Mouse (Mus musculus): ENCODE measurements around the gene Mrpl48. TPM values are rescaled to one million over a fixed set of nuclear protein-coding genes. Genes with fewer than 3 reads are reported as not detected.

Mrpl48 gene
- polyA plus RNA-seq, 1 experiment from 2014 or later = 66.9 TPM

- 84% methylated on average over 5 of the region's 5 CpGs for WGBS
- no peaks in the 10 kb centered on the region for H3K9me3 ChIP-seq (ENCODE audit: control insufficient read depth, low read length)
- no peak overlapping the region for H3K27ac ChIP-seq (replicated peaks; ENCODE audit: low read depth, low read length)
- H3K9ac ChIP-seq (ENCODE audit: low read length) = no peak overlapping the region
- no peaks in the 10 kb centered on the region for H3K27me3 ChIP-seq (ENCODE audit: control insufficient read depth, insufficient read depth, low read length)
- DNase-seq (ENCODE audit: low spot score) (no peak), ATAC-seq (ENCODE audit: insufficient number of reproducible peaks, low FRiP score, low TSS enrichment, low read depth) (no peak)
- no peak overlapping the region for H3K4me3 ChIP-seq (ENCODE audit: low read depth, low read length)
- H3K4me1 ChIP-seq (ENCODE audit: control insufficient read depth, insufficient read depth, low read length) = no peaks in the 10 kb centered on the region
- no peak overlapping the region for H3K4me2 ChIP-seq (ENCODE audit: low read depth, severe bottlenecking)
- no peaks in the 10 kb centered on the region for H3K36me3 ChIP-seq (ENCODE audit: control insufficient read depth, insufficient read depth, low read length)
Measured at GRCm38 (mm10) chr7:100600211-100600610, 7.9 kb downstream of the Mrpl48 start.

GRCm38 (mm10) chr7:100593349-100593748 lies 14.8 kb downstream of the Mrpl48 start:
- Histone ChIP-seq H3K36me3 (ENCODE audit: control insufficient read depth, insufficient read depth, low read length) (no peaks in the 10 kb centered on the region), H3K27me3 (ENCODE audit: control insufficient read depth, insufficient read depth, low read length) (no peaks in the 10 kb centered on the region), H3K27ac (replicated peaks; ENCODE audit: low read depth, low read length) (no peak overlapping the region), H3K4me2 (ENCODE audit: low read depth, severe bottlenecking) (no peak overlapping the region), H3K9ac (ENCODE audit: low read length) (no peak overlapping the region), H3K4me1 (ENCODE audit: control insufficient read depth, insufficient read depth, low read length) (no peaks in the 10 kb centered on the region), H3K4me3 (ENCODE audit: low read depth, low read length) (no peak overlapping the region), H3K9me3 (ENCODE audit: control insufficient read depth, low read length) (no peaks in the 10 kb centered on the region)
- no peak for ATAC-seq (ENCODE audit: insufficient number of reproducible peaks, low FRiP score, low TSS enrichment, low read depth)
- no peak for DNase-seq (ENCODE audit: low spot score)

- DNase-seq (ENCODE audit: low spot score) (no peak), ATAC-seq (ENCODE audit: insufficient number of reproducible peaks, low FRiP score, low TSS enrichment, low read depth) (no peak)
- H3K9ac ChIP-seq (ENCODE audit: low read length) = no peak overlapping the region
- 5% methylated on average over 2 of the region's 2 CpGs for WGBS
- H3K36me3 ChIP-seq (ENCODE audit: control insufficient read depth, insufficient read depth, low read length) = no peaks in the 10 kb centered on the region
- H3K4me1 ChIP-seq (ENCODE audit: control insufficient read depth, insufficient read depth, low read length) = no peaks in the 10 kb centered on the region
- no peak overlapping the region for H3K27ac ChIP-seq (replicated peaks; ENCODE audit: low read depth, low read length)
- H3K4me2 ChIP-seq (ENCODE audit: low read depth, severe bottlenecking) = peak overlapping the region; percentile 57; the same call in 1 of the 2 replicates
- no peak overlapping the region; the same call in 1 of the 2 replicates for H3K4me3 ChIP-seq (ENCODE audit: low read depth, low read length)
- no peaks in the 10 kb centered on the region for H3K27me3 ChIP-seq (ENCODE audit: control insufficient read depth, insufficient read depth, low read length)
- H3K9me3 ChIP-seq (ENCODE audit: control insufficient read depth, low read length) = no peaks in the 10 kb centered on the region
Measured at GRCm38 (mm10) chr7:100591522-100591852, 16.6 kb downstream of the Mrpl48 start.

- Histone ChIP-seq H3K9ac (ENCODE audit: low read length) (peak overlapping the region; percentile 61), H3K4me2 (ENCODE audit: low read depth, severe bottlenecking) (peak overlapping the region; percentile 57), H3K4me1 (ENCODE audit: control insufficient read depth, insufficient read depth, low read length) (no peaks in the 10 kb centered on the region), H3K27me3 (ENCODE audit: control insufficient read depth, insufficient read depth, low read length) (no peaks in the 10 kb centered on the region), H3K4me3 (ENCODE audit: low read depth, low read length) (peak overlapping the region; percentile 40), H3K27ac (replicated peaks; ENCODE audit: low read depth, low read length) (0 out of 2 replicates have a peak overlapping the region, but pooled peaks have one; percentile 12), H3K9me3 (ENCODE audit: control insufficient read depth, low read length) (no peaks in the 10 kb centered on the region), H3K36me3 (ENCODE audit: control insufficient read depth, insufficient read depth, low read length) (no peaks in the 10 kb centered on the region)
- DNase-seq (ENCODE audit: low spot score) (peak; percentile 80), ATAC-seq (ENCODE audit: insufficient number of reproducible peaks, low FRiP score, low TSS enrichment, low read depth) (peak; percentile 90)
- WGBS = under 1% methylated on average over 17 of the region's 20 CpGs
Measured at GRCm38 (mm10) chr7:100590845-100591521, 17.1 kb downstream of the Mrpl48 start.

- no peak for DNase-seq (ENCODE audit: low spot score)
- Histone ChIP-seq H3K4me2 (ENCODE audit: low read depth, severe bottlenecking) (peak overlapping the region; percentile 57), H3K27ac (replicated peaks; ENCODE audit: low read depth, low read length) (no peak overlapping the region), H3K4me1 (ENCODE audit: control insufficient read depth, insufficient read depth, low read length) (no peaks in the 10 kb centered on the region), H3K27me3 (ENCODE audit: control insufficient read depth, insufficient read depth, low read length) (no peaks in the 10 kb centered on the region), H3K9ac (ENCODE audit: low read length) (peak overlapping the region; percentile 61; the same call in 1 of the 2 replicates), H3K9me3 (ENCODE audit: control insufficient read depth, low read length) (no peaks in the 10 kb centered on the region), H3K4me3 (ENCODE audit: low read depth, low read length) (peak overlapping the region; percentile 40), H3K36me3 (ENCODE audit: control insufficient read depth, insufficient read depth, low read length) (no peaks in the 10 kb centered on the region)
- 41% methylated on average over 7 of the region's 7 CpGs for WGBS
- ATAC-seq (ENCODE audit: insufficient number of reproducible peaks, low FRiP score, low TSS enrichment, low read depth) = peak; percentile 39; the same call in 1 of the 2 replicates
Measured at GRCm38 (mm10) chr7:100590504-100590844, 17.6 kb downstream of the Mrpl48 start.

- no peak overlapping the region for H3K4me3 ChIP-seq (ENCODE audit: low read depth, low read length)
- ATAC-seq (ENCODE audit: insufficient number of reproducible peaks, low FRiP score, low TSS enrichment, low read depth) = no peak
- no peak overlapping the region for H3K4me2 ChIP-seq (ENCODE audit: low read depth, severe bottlenecking)
- no peak for DNase-seq (ENCODE audit: low spot score)
- H3K9ac ChIP-seq (ENCODE audit: low read length) = no peak overlapping the region
- H3K27ac ChIP-seq (replicated peaks; ENCODE audit: low read depth, low read length) = no peak overlapping the region
- H3K4me1 ChIP-seq (ENCODE audit: control insufficient read depth, insufficient read depth, low read length) = no peaks in the 10 kb centered on the region
- no peaks in the 10 kb centered on the region for H3K36me3 ChIP-seq (ENCODE audit: control insufficient read depth, insufficient read depth, low read length)
- no peaks in the 10 kb centered on the region for H3K9me3 ChIP-seq (ENCODE audit: control insufficient read depth, low read length)
- no peaks in the 10 kb centered on the region for H3K27me3 ChIP-seq (ENCODE audit: control insufficient read depth, insufficient read depth, low read length)
- 70% methylated on average over 1 of the region's 1 CpGs for WGBS
Measured at GRCm38 (mm10) chr7:100589816-100590215, 18.3 kb downstream of the Mrpl48 start.

- Histone ChIP-seq H3K4me3 (ENCODE audit: low read depth, low read length) (peak overlapping the region; percentile 48), H3K9me3 (ENCODE audit: control insufficient read depth, low read length) (no peaks in the 10 kb centered on the region), H3K27ac (replicated peaks; ENCODE audit: low read depth, low read length) (peak overlapping the region; percentile 83), H3K36me3 (ENCODE audit: control insufficient read depth, insufficient read depth, low read length) (no peaks in the 10 kb centered on the region), H3K9ac (ENCODE audit: low read length) (peak overlapping the region; percentile 87), H3K4me1 (ENCODE audit: control insufficient read depth, insufficient read depth, low read length) (0 out of 2 replicates have a peak, but pooled peaks cover 2% of the 10 kb centered on the region), H3K4me2 (ENCODE audit: low read depth, severe bottlenecking) (peak overlapping the region; percentile 58), H3K27me3 (ENCODE audit: control insufficient read depth, insufficient read depth, low read length) (no peaks in the 10 kb centered on the region)
- under 1% methylated on average over 31 of the region's 31 CpGs for WGBS
- DNase-seq (ENCODE audit: low spot score) (peak; percentile 91), ATAC-seq (ENCODE audit: insufficient number of reproducible peaks, low FRiP score, low TSS enrichment, low read depth) (no peak)
Measured at GRCm38 (mm10) chr7:100582727-100583236, 25.3 kb downstream of the Mrpl48 start.

- no peak for DNase-seq (ENCODE audit: low spot score)
- H3K4me3 ChIP-seq (ENCODE audit: low read depth, low read length) = peak overlapping the region; percentile 48
- peak overlapping the region; percentile 58 for H3K4me2 ChIP-seq (ENCODE audit: low read depth, severe bottlenecking)
- H3K27ac ChIP-seq (replicated peaks; ENCODE audit: low read depth, low read length) = no peak overlapping the region
- no peak for ATAC-seq (ENCODE audit: insufficient number of reproducible peaks, low FRiP score, low TSS enrichment, low read depth)
- 39% methylated on average over 7 of the region's 7 CpGs for WGBS
- no peaks in the 10 kb centered on the region for H3K9me3 ChIP-seq (ENCODE audit: control insufficient read depth, low read length)
- no peaks in the 10 kb centered on the region for H3K27me3 ChIP-seq (ENCODE audit: control insufficient read depth, insufficient read depth, low read length)
- no peaks in the 10 kb centered on the region for H3K36me3 ChIP-seq (ENCODE audit: control insufficient read depth, insufficient read depth, low read length)
- peak overlapping the region; percentile 87 for H3K9ac ChIP-seq (ENCODE audit: low read length)
- H3K4me1 ChIP-seq (ENCODE audit: control insufficient read depth, insufficient read depth, low read length) = 0 out of 2 replicates have a peak, but pooled peaks cover 2% of the 10 kb centered on the region
Measured at GRCm38 (mm10) chr7:100582235-100582634, 25.9 kb downstream of the Mrpl48 start.
